In genomic region chr5:103807637-103808312, GRCm38 (mm10) we compare ENCODE assay signal across 20 mouse cellular contexts.
DNase-seq lines count a peak whose midpoint lies in the region; ATAC-seq and TF ChIP-seq lines count a peak whose summit lies in the region.
"Had no signal": no experiment of that assay in that cellular context is flagged by ENCODE, and none has a peak within 500 bp of the region (broad histone marks: within the 10 kb centered on the region; RNA-seq: fewer than 3 reads in every experiment).

No protein-coding gene starts in this region.

- 53% methylated on average over 7 of the region's 7 CpGs for WGBS in heart, embryonic 11.5 days (ENCODE audit: insufficient replicate concordance)
- 37% methylated on average over 7 of the region's 7 CpGs for WGBS in limb, embryonic 11.5 days
- 48% methylated on average over 7 of the region's 7 CpGs for WGBS in limb, embryonic 10.5 days
- 35% methylated on average over 7 of the region's 7 CpGs for WGBS in intestine, postnatal 0 days
- WGBS in stomach, postnatal 0 days = 53% methylated on average over 7 of the region's 7 CpGs

- H3K27ac ChIP-seq in heart, embryonic 11.5 days (ENCODE audit: low read depth, low read length) = no peak overlapping the region
- H3K27ac ChIP-seq in limb, embryonic 11.5 days (replicated peaks; ENCODE audit: low read depth, low read length) = no peak overlapping the region
- H3K27ac ChIP-seq in limb, embryonic 10.5 days = no peak overlapping the region
- H3K27ac ChIP-seq in intestine, postnatal 0 days (ENCODE audit: low read depth, low read length) = peak overlapping the region; percentile 70
- H3K27ac ChIP-seq in stomach, postnatal 0 days (replicated peaks) = peak overlapping the region; percentile 74; the same call in 1 of the 2 replicates
- H3K27ac ChIP-seq: midbrain, embryonic 10.5 days had no signal

- DNase-seq in heart, adult 18-20 months = peak; percentile 50 to 52
- no peak for DNase-seq in limb, embryonic 11.5 days (ENCODE audit: low spot score)
- no peak for DNase-seq in limb, embryonic 10.5 days (ENCODE audit: low spot score)
- no peak for DNase-seq in stomach, postnatal 0 days (ENCODE audit: low spot score)
- no peak for DNase-seq in frontal cortex, postnatal 14 days (ENCODE audit: low spot score in 2 of 2)
- DNase-seq: cerebellum, adult 18-20 months; cerebellum, postnatal 25 days; embryo, embryonic 11 days; forebrain, postnatal 0 days; gastrocnemius, postnatal 10 days; heart, postnatal 4 days; liver; lung, postnatal 36 days; spleen, adult 18-20 months; thymus, adult 2 months had no signal

- no peak for TF ChIP-seq CTCF in intestine, postnatal 0 days (IDR thresholded peaks at IDR 0.05; ENCODE audit: low read depth)
- TF ChIP-seq CTCF in stomach, postnatal 0 days (IDR thresholded peaks at IDR 0.05; ENCODE audit: low read depth) = no peak

- ATAC-seq in heart, embryonic 11.5 days (replicated peaks; ENCODE audit: insufficient number of reproducible peaks, low FRiP score, low TSS enrichment) = no peak
- peak; percentile 45; the same call in 1 of the 2 replicates for ATAC-seq in limb, embryonic 11.5 days (ENCODE audit: insufficient number of reproducible peaks, low FRiP score, low TSS enrichment, low read depth)
- ATAC-seq in intestine, postnatal 0 days = peak; percentile 22; the same call in 1 of the 2 replicates
- no peak for ATAC-seq in stomach, postnatal 0 days (ENCODE audit: low FRiP score, low TSS enrichment)
- ATAC-seq: forebrain, postnatal 0 days; hindbrain, embryonic 16.5 days had no signal

- no peak overlapping the region for H3K4me2 ChIP-seq in heart, embryonic 11.5 days
- H3K4me2 ChIP-seq in limb, embryonic 11.5 days (ENCODE audit: low read depth, severe bottlenecking) = no peak overlapping the region
- peak overlapping the region; percentile 38 for H3K4me2 ChIP-seq in intestine, postnatal 0 days (replicated peaks; ENCODE audit: low read depth)
- peak overlapping the region; percentile 11; the same call in 1 of the 2 replicates for H3K4me2 ChIP-seq in stomach, postnatal 0 days (replicated peaks; ENCODE audit: low read depth)

- no peak overlapping the region for H3K9ac ChIP-seq in heart, embryonic 11.5 days (ENCODE audit: low read depth, low read length)
- H3K9ac ChIP-seq in limb, embryonic 11.5 days (ENCODE audit: low read length) = no peak overlapping the region
- H3K9ac ChIP-seq in intestine, postnatal 0 days (ENCODE audit: low read depth, low read length) = no peak overlapping the region; the same call in 1 of the 2 replicates
- no peak overlapping the region for H3K9ac ChIP-seq in stomach, postnatal 0 days (ENCODE audit: low read length)
- H3K9ac ChIP-seq: forebrain, postnatal 0 days had no signal

- H3K9me3 ChIP-seq in heart, embryonic 11.5 days (replicated peaks; ENCODE audit: control insufficient read depth, low read length) = no peaks in the 10 kb centered on the region
- H3K9me3 ChIP-seq in limb, embryonic 11.5 days (ENCODE audit: control insufficient read depth, low read length) = no peaks in the 10 kb centered on the region
- H3K9me3 ChIP-seq in limb, embryonic 10.5 days (replicated peaks) = no peaks in the 10 kb centered on the region
- no peaks in the 10 kb centered on the region for H3K9me3 ChIP-seq in intestine, postnatal 0 days (ENCODE audit: control insufficient read depth)
- no peaks in the 10 kb centered on the region for H3K9me3 ChIP-seq in stomach, postnatal 0 days (ENCODE audit: control insufficient read depth, low read length)
- H3K9me3 ChIP-seq: midbrain, embryonic 10.5 days had no signal

- peaks cover 17% of the 10 kb centered on the region for H3K4me1 ChIP-seq in heart, embryonic 11.5 days (ENCODE audit: control insufficient read depth, insufficient read depth, low read length)
- H3K4me1 ChIP-seq in limb, embryonic 11.5 days (ENCODE audit: control insufficient read depth, insufficient read depth, low read length) = peaks cover 13% of the 10 kb centered on the region; the same call in 1 of the 2 replicates
- peaks cover 44% of the 10 kb centered on the region for H3K4me1 ChIP-seq in limb, embryonic 10.5 days
- peaks cover 8% of the 10 kb centered on the region; the same call in 1 of the 2 replicates for H3K4me1 ChIP-seq in intestine, postnatal 0 days (replicated peaks; ENCODE audit: control insufficient read depth, insufficient read depth, low read length)
- H3K4me1 ChIP-seq in stomach, postnatal 0 days (replicated peaks; ENCODE audit: control insufficient read depth, insufficient read depth) = 0 out of 2 replicates have a peak, but pooled peaks cover 2% of the 10 kb centered on the region

- no peaks in the 10 kb centered on the region for H3K36me3 ChIP-seq in heart, embryonic 11.5 days (ENCODE audit: control insufficient read depth, insufficient read depth, low read length)
- H3K36me3 ChIP-seq in limb, embryonic 11.5 days (ENCODE audit: control insufficient read depth, insufficient read depth, low read length) = no peaks in the 10 kb centered on the region
- H3K36me3 ChIP-seq in limb, embryonic 10.5 days = no peaks in the 10 kb centered on the region
- no peaks in the 10 kb centered on the region for H3K36me3 ChIP-seq in intestine, postnatal 0 days (ENCODE audit: control insufficient read depth, insufficient read depth)
- no peaks in the 10 kb centered on the region for H3K36me3 ChIP-seq in stomach, postnatal 0 days (ENCODE audit: control insufficient read depth, insufficient read depth, low read length)
- H3K36me3 ChIP-seq: midbrain, embryonic 10.5 days had no signal

- no peak for TF ChIP-seq EP300 in stomach, postnatal 0 days (optimal IDR thresholded peaks at IDR 0.05)

- no peak overlapping the region for H3K4me3 ChIP-seq in heart, embryonic 11.5 days (ENCODE audit: low read depth, low read length)
- H3K4me3 ChIP-seq in limb, embryonic 11.5 days (ENCODE audit: low read depth, low read length) = no peak overlapping the region
- H3K4me3 ChIP-seq in limb, embryonic 10.5 days = no peak overlapping the region
- H3K4me3 ChIP-seq in intestine, postnatal 0 days (ENCODE audit: low read depth, low read length) = no peak overlapping the region
- no peak overlapping the region for H3K4me3 ChIP-seq in stomach, postnatal 0 days (ENCODE audit: low read depth, low read length)
- H3K4me3 ChIP-seq: midbrain, embryonic 10.5 days had no signal

- no peaks in the 10 kb centered on the region for H3K27me3 ChIP-seq in heart, embryonic 11.5 days (ENCODE audit: control insufficient read depth, insufficient read depth, low read length)
- no peaks in the 10 kb centered on the region for H3K27me3 ChIP-seq in limb, embryonic 11.5 days (ENCODE audit: control insufficient read depth, insufficient read depth, low read length)
- H3K27me3 ChIP-seq in limb, embryonic 10.5 days (ENCODE audit: low read depth, poor library complexity, severe bottlenecking) = no peaks in the 10 kb centered on the region
- H3K27me3 ChIP-seq in intestine, postnatal 0 days (replicated peaks; ENCODE audit: control insufficient read depth, insufficient read depth, low read length) = no peaks in the 10 kb centered on the region
- H3K27me3 ChIP-seq in stomach, postnatal 0 days (ENCODE audit: control insufficient read depth, insufficient read depth, low read length) = no peaks in the 10 kb centered on the region
- H3K27me3 ChIP-seq: CH12.LX had no signal

Comparison
In these comparisons a context has a peak if more than half of its experiments do, and no peak if none do; other contexts are left out.
1. DNase-seq: peak in heart, adult 18-20 months (2 of 2); none in limb, embryonic 11.5 days (single experiment), limb, embryonic 10.5 days (single experiment), stomach, postnatal 0 days (single experiment) and frontal cortex, postnatal 14 days (0 of 2).
2. ATAC-seq: peak in limb, embryonic 11.5 days (single experiment) and intestine, postnatal 0 days (single experiment); none in heart, embryonic 11.5 days (single experiment) and stomach, postnatal 0 days (single experiment).
3. H3K27ac ChIP-seq: peak in intestine, postnatal 0 days (single experiment) and stomach, postnatal 0 days (single experiment); none in heart, embryonic 11.5 days (single experiment), limb, embryonic 11.5 days (single experiment) and limb, embryonic 10.5 days (single experiment).
4. H3K4me2 ChIP-seq: peak in intestine, postnatal 0 days (single experiment) and stomach, postnatal 0 days (single experiment); none in heart, embryonic 11.5 days (single experiment) and limb, embryonic 11.5 days (single experiment).